Mouse (Mus musculus) hindbrain, embryonic 12.5 days (tissue): Measurements from ENCODE around the gene Bag3. TPM values are rescaled to one million over a fixed set of nuclear protein-coding genes. Genes with fewer than 3 reads are reported as not detected.

Source experiments
- ATAC-seq: fragments of 200-750 bp; cut with Nextera tagmentation; 2 replicates; pipeline ENCODE4 v1.8.0; 2017; ENCODE audit warnings: moderate TSS enrichment; ENCODE audit not compliant: low FRiP score
- H3K27ac ChIP-seq: fragments of 300-500 bp; sonication (generic); 2 replicates; pipeline ENCODE4 v1.5.1; 2016; ENCODE audit warnings: mild to moderate bottlenecking
- H3K27me3 ChIP-seq: fragments of 300-500 bp; sonication (generic); 2 replicates; pipeline ENCODE4 v1.6.1; 2016; ENCODE audit warnings: mild to moderate bottlenecking
- H3K36me3 ChIP-seq: fragments of 300-500 bp; sonication (generic); 2 replicates; pipeline ENCODE4 v1.6.1; 2016; ENCODE audit warnings: mild to moderate bottlenecking
- H3K4me1 ChIP-seq: fragments of 300-500 bp; sonication (generic); 2 replicates; pipeline ENCODE4 v1.6.1; 2016
- H3K4me2 ChIP-seq: fragments of 300-500 bp; sonication (generic); replicated peaks from 2 replicates; pipeline ENCODE4 v1.6.1; 2016; ENCODE audit warnings: mild to moderate bottlenecking
- H3K4me3 ChIP-seq: fragments of 300-500 bp; sonication (generic); 2 replicates; pipeline ENCODE4 v1.5.1; 2016; ENCODE audit warnings: mild to moderate bottlenecking
- H3K9ac ChIP-seq: fragments of 300-500 bp; sonication (generic); 2 replicates; pipeline ENCODE4 v1.6.1; 2016; ENCODE audit warnings: mild to moderate bottlenecking, moderate library complexity
- H3K9me3 ChIP-seq: fragments of 300-500 bp; sonication (generic); replicated peaks from 2 replicates; pipeline ENCODE4 v1.6.1; 2016; ENCODE audit warnings: mild to moderate bottlenecking
- WGBS: fragments of 180-500 bp; shearing (Covaris S2); methylation state at CpG from one replicate; pipeline ENCODE4 v1.1.7; 2016; 5-methylcytosine and 5-hydroxymethylcytosine counted together
- polyA plus RNA-seq: library from polyadenylated mRNA; unstranded; fragments of >200 nt; fragmentation: Nextera tagmentation; extraction: Ambion mirVana; gene quantifications from 2 replicates; pipeline ENCODE4 v1.2.1, GENCODE M21; 2016

The Bag3 gene
- polyA plus RNA-seq, 1 experiment from 2014 or later = 6.4 TPM

DNA sequence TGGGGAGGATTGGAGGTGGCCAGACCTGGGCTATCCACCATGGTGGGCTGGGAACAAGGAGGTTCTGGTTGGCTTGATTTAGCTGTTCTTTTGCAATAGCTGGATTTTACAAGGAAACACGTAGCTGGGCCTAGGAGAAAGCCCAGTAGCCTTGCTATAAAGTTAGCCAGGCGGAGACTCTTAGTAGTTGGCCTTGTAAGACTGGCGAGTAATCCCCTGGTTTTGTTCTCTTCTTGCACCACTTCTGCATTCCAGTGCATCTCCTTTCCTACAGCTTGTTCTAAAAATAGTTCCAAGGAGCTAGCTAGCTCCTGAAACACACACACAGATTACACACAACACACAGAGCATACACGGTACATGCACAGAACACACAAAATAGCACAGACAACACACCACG, 15.4 kb downstream of the Bag3 start:
- 88% methylated on average over 5 of the region's 5 CpGs for WGBS

DNA sequence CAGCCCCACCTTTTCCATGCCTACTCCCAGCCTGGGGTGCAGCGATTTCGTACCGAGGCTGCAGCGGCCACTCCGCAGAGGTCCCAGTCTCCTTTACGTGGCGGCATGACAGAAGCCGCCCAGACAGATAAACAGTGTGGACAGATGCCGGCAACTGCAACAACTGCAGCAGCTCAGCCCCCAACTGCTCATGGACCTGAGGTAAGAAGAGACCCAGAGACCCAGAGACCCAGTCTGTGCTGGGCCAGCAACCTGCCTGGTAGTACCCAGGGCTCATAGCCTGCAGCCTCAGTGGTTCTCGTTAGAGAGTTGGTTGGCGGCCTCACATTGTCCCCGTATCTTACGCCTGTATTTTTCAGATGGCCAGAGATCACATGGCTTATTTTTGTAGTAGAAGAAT, 16.7 kb downstream of the Bag3 start:
- H3K4me2 ChIP-seq = no peak overlapping the region
- peaks cover 17% of the 10 kb centered on the region for H3K4me1 ChIP-seq
- no peak for ATAC-seq
- H3K9ac ChIP-seq = no peak overlapping the region
- WGBS = 95% methylated on average over 13 of the region's 13 CpGs
- no peaks in the 10 kb centered on the region for H3K36me3 ChIP-seq
- no peak overlapping the region for H3K27ac ChIP-seq
- no peak overlapping the region for H3K4me3 ChIP-seq
- no peaks in the 10 kb centered on the region for H3K9me3 ChIP-seq
- no peaks in the 10 kb centered on the region; the same call in 1 of the 2 replicates for H3K27me3 ChIP-seq

More for the DNA sequence above, 15.4 kb downstream of the Bag3 start:
- peaks cover 22% of the 10 kb centered on the region for H3K4me1 ChIP-seq
- no peak overlapping the region for H3K9ac ChIP-seq
- H3K27ac ChIP-seq = no peak overlapping the region
- no peak overlapping the region for H3K4me2 ChIP-seq
- no peak for ATAC-seq
- H3K27me3 ChIP-seq = no peaks in the 10 kb centered on the region; the same call in 1 of the 2 replicates
- H3K9me3 ChIP-seq = no peaks in the 10 kb centered on the region
- no peak overlapping the region for H3K4me3 ChIP-seq
- no peaks in the 10 kb centered on the region for H3K36me3 ChIP-seq

DNA sequence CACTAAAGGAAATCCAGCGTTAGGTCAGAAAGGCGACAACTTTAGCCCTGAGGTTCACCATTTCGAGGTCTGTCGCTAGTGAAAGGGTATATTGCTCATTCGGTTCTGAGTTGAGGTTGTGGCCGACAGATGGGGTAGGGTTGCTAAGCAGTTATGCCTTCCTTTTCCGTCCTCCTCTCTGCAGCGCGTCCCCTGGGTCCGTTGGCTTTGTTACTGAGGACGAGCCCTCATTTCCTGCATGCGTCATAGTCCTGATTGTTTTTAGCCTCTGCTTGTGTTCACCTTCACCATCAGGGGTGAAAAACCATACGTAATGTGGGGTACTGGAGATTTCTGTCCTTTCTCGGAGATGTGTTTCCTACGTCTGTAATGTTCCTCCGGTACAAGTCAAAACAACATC, 17.3 kb downstream of the Bag3 start:
- H3K9ac ChIP-seq = no peak overlapping the region
- no peak overlapping the region for H3K4me2 ChIP-seq
- H3K27me3 ChIP-seq = no peaks in the 10 kb centered on the region; the same call in 1 of the 2 replicates
- H3K27ac ChIP-seq = 0 out of 2 replicates have a peak overlapping the region, but pooled peaks have one; percentile 19
- no peaks in the 10 kb centered on the region for H3K36me3 ChIP-seq
- H3K9me3 ChIP-seq = no peaks in the 10 kb centered on the region
- peaks cover 11% of the 10 kb centered on the region for H3K4me1 ChIP-seq
- no peak overlapping the region for H3K4me3 ChIP-seq
- 80% methylated on average over 16 of the region's 16 CpGs for WGBS
- no peak for ATAC-seq

DNA sequence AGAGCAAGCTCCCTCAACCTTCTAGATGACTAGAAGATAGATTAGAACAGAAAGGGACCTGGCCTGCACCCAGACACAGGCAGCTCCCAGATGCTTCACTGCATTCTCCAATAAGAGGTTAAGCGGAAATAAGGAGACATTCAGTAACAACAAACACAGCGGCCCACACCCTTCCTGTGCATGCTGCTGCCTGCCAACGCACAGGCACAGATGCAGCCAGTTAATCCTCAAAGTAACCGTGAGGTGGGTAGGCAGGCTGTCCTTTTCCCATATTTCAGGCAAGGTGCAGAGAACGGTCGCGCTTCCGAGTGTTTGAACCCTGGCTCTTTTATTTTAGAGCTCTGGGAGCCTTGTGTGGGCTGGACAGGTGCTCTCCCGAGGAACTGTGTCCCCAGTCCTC, 17.8 kb downstream of the Bag3 start:
- Histone ChIP-seq H3K27ac (0 out of 2 replicates have a peak overlapping the region, but pooled peaks have one; percentile 19), H3K27me3 (no peaks in the 10 kb centered on the region; the same call in 1 of the 2 replicates), H3K9ac (no peak overlapping the region), H3K36me3 (peaks cover 1% of the 10 kb centered on the region; the same call in 1 of the 2 replicates), H3K9me3 (no peaks in the 10 kb centered on the region), H3K4me2 (no peak overlapping the region), H3K4me1 (peaks cover 10% of the 10 kb centered on the region), H3K4me3 (no peak overlapping the region)
- WGBS = 84% methylated on average over 9 of the region's 9 CpGs
- no peak for ATAC-seq

DNA sequence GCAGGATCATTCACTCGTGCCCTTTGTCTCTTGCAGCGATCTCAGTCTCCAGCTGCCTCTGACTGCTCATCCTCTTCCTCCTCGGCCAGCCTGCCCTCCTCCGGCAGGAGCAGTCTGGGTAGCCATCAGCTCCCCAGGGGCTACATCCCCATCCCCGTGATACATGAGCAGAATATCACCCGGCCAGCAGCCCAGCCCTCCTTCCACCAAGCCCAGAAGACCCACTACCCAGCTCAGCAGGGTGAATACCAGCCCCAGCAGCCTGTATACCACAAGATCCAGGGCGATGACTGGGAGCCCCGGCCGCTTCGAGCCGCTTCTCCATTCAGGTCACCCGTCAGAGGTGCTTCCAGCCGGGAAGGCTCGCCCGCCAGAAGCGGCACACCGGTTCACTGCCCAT, 18.4 kb downstream of the Bag3 start:
- 84% methylated on average over 17 of the region's 17 CpGs for WGBS
- peaks cover 5% of the 10 kb centered on the region; the same call in 1 of the 2 replicates for H3K36me3 ChIP-seq
- H3K4me1 ChIP-seq = peaks cover 10% of the 10 kb centered on the region
- H3K9me3 ChIP-seq = no peaks in the 10 kb centered on the region
- no peak overlapping the region for H3K27ac ChIP-seq
- H3K9ac ChIP-seq = no peak overlapping the region
- no peak overlapping the region for H3K4me3 ChIP-seq
- no peak overlapping the region for H3K4me2 ChIP-seq
- ATAC-seq = no peak
- no peaks in the 10 kb centered on the region; the same call in 1 of the 2 replicates for H3K27me3 ChIP-seq

DNA sequence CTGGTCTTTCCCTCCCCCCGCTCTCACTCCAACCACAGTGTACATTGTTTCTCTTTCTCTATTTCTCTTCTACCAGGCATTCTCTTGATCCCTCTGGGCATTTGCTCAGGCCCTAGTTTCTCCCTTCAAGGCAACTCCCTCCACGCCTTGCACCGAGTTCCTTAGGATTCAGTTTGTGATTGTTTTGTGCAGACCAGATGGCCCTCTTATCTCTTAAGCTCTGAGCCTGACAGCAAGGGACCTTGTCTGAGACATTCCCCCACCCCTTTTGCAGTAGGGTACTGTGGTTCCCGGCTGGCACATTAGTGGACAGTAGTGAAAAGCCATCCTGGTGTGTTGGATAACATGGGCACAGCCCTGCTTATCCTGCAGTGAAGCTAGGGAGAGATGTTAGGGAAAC, 19.1 kb downstream of the Bag3 start:
- WGBS = 77% methylated on average over 4 of the region's 4 CpGs
- H3K9me3 ChIP-seq = no peaks in the 10 kb centered on the region
- H3K4me3 ChIP-seq = no peak overlapping the region
- H3K27ac ChIP-seq = no peak overlapping the region
- H3K9ac ChIP-seq = no peak overlapping the region
- H3K4me1 ChIP-seq = peaks cover 10% of the 10 kb centered on the region
- ATAC-seq = no peak
- H3K4me2 ChIP-seq = no peak overlapping the region
- H3K27me3 ChIP-seq = no peaks in the 10 kb centered on the region; the same call in 1 of the 2 replicates
- peaks cover 5% of the 10 kb centered on the region; the same call in 1 of the 2 replicates for H3K36me3 ChIP-seq

DNA sequence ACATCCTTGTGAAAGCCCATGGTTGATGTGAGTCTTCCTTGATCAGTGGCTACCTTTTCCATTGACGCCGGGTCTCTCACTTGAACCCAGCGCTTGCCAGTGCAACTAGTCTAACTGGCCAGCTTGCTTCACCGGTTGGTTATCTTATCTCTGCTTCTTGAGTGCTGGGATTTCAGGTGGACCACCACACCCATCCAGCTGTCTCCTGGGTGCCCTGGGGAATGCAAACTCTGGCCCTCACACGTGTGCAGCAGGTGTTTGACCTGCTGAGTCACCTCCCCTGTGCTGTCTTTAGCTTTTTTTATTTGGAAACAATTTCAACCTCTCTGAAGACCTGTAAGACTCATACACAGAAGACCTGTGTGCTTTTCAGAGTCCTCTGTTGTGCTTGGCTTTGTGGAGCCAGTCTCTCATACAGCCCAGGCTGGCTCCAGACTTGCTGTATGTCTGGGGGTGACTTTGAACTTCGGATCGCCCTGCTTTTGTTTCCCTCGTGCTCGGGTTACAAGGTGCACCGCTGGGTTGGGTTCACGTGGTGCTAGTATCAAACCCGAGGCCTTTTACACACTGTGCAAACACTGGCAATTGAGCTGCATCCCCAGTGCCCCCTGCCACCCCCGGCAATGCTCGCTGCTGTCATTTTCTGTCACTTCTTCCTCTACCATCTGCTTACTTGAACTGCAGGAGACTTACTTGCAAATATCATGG, 19.9 kb downstream of the Bag3 start:
- Histone ChIP-seq H3K4me3 (no peak overlapping the region), H3K4me2 (no peak overlapping the region), H3K27me3 (no peaks in the 10 kb centered on the region; the same call in 1 of the 2 replicates), H3K4me1 (peaks cover 7% of the 10 kb centered on the region), H3K27ac (no peak overlapping the region), H3K9me3 (no peaks in the 10 kb centered on the region), H3K36me3 (peaks cover 5% of the 10 kb centered on the region; the same call in 1 of the 2 replicates), H3K9ac (no peak overlapping the region)
- WGBS = 76% methylated on average over 14 of the region's 14 CpGs
- no peak for ATAC-seq

DNA sequence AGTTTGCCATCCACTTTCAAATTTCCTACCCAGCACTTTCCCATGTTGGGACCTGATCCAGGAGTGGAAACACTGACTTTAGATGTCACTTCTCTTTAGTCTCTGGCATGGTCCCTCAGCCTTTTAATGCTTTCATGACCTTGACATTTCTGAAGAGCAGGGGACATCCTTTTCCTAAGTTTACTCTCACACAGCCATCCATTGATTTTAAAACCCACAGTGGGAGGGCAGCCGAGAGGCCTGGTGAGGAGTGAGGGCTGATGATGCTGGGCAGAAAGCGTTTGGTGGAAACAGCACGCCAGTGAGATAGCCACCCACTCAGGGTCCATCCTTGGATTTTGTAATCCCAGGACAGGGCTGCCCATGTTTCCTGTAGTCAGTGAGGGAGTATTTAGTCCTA, 20.5 kb downstream of the Bag3 start:
- Histone ChIP-seq H3K27ac (no peak overlapping the region), H3K36me3 (peaks cover 5% of the 10 kb centered on the region; the same call in 1 of the 2 replicates), H3K9ac (no peak overlapping the region), H3K4me1 (peaks cover 7% of the 10 kb centered on the region), H3K4me2 (no peak overlapping the region), H3K4me3 (no peak overlapping the region), H3K9me3 (no peaks in the 10 kb centered on the region), H3K27me3 (no peaks in the 10 kb centered on the region; the same call in 1 of the 2 replicates)
- no peak for ATAC-seq
- 81% methylated on average over 3 of the region's 3 CpGs for WGBS

DNA sequence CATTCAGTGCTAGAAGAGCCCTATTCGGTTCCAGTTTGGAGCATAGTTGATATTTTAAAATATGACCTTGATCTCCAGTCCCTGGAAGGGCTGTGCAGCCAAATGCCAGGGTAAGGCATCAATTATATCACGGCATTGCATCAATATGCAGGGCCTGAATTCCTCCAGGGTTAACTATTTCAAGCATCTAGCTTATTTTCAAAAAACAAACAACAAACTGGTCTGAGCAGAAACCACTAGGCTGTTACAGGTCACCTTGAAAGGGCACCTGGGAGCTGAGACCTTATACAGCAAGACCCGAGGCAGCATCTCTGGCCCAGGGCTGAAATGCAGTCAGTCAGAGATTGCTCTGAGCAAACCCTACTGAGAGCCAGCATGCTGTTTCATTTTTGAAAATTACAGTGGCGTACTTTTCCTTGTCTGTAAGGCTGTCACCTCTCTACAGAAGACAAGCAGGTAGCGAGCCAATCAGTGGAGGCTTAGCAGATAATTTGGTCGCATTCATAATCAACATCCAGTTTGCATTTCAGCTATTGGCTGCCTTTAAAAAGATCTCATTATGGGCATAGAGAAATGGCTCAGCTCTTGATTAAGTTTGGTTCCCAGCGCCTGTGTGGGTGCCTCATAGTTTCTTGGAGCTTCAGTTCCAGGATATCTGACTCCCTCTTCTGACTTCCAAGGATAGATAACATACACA, 21.3 kb downstream of the Bag3 start:
- H3K27ac ChIP-seq = no peak overlapping the region
- no peak for ATAC-seq
- WGBS = 89% methylated on average over 7 of the region's 7 CpGs
- no peak overlapping the region for H3K4me2 ChIP-seq
- no peaks in the 10 kb centered on the region for H3K9me3 ChIP-seq
- peaks cover 13% of the 10 kb centered on the region for H3K4me1 ChIP-seq
- no peak overlapping the region for H3K4me3 ChIP-seq
- no peak overlapping the region for H3K9ac ChIP-seq
- peaks cover 5% of the 10 kb centered on the region; the same call in 1 of the 2 replicates for H3K36me3 ChIP-seq
- no peaks in the 10 kb centered on the region for H3K27me3 ChIP-seq

DNA sequence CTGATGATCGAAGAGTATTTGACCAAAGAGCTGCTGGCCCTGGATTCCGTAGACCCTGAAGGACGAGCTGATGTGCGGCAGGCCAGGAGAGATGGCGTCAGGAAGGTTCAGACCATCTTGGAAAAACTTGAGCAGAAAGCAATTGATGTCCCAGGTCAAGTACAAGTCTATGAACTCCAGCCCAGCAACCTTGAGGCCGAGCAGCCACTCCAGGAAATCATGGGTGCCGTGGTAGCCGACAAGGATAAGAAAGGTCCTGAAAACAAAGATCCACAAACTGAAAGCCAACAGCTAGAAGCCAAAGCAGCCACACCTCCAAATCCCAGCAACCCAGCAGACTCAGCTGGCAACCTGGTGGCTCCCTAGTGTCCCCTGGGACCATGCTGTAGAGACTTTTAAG, 22.6 kb downstream of the Bag3 start:
- H3K4me1 ChIP-seq = peaks cover 26% of the 10 kb centered on the region
- ATAC-seq = no peak
- H3K4me3 ChIP-seq = no peak overlapping the region
- WGBS = 94% methylated on average over 8 of the region's 8 CpGs
- H3K27ac ChIP-seq = no peak overlapping the region
- peaks cover 5% of the 10 kb centered on the region; the same call in 1 of the 2 replicates for H3K36me3 ChIP-seq
- no peak overlapping the region for H3K9ac ChIP-seq
- H3K9me3 ChIP-seq = no peaks in the 10 kb centered on the region
- no peak overlapping the region for H3K4me2 ChIP-seq
- no peaks in the 10 kb centered on the region for H3K27me3 ChIP-seq

DNA sequence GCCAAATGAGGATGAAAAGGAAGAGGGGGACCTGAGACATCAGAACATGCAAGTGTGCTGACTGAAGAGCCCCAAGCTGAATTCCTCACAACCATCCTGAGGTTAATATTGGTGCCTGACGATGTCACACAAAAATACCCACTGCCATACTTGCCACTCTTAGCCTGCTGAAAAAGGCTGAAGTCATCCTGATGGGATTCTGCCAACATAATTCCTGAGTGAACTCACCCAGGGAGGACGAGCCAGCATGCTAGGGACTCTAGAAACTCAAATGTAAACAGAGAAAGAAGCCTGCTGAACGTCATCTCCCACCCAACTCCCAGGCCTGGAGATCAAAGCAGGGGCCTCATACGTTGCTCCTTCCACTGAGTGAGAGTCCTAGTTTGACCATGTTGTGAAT, 25.7 kb downstream of the Bag3 start:
- H3K27me3 ChIP-seq = no peaks in the 10 kb centered on the region
- 56% methylated on average over 4 of the region's 4 CpGs for WGBS
- peaks cover 28% of the 10 kb centered on the region for H3K4me1 ChIP-seq
- no peak overlapping the region for H3K4me2 ChIP-seq
- ATAC-seq = no peak
- no peak overlapping the region for H3K9ac ChIP-seq
- no peak overlapping the region for H3K4me3 ChIP-seq
- H3K27ac ChIP-seq = no peak overlapping the region
- H3K36me3 ChIP-seq = peaks cover 5% of the 10 kb centered on the region; the same call in 1 of the 2 replicates
- no peaks in the 10 kb centered on the region for H3K9me3 ChIP-seq

DNA sequence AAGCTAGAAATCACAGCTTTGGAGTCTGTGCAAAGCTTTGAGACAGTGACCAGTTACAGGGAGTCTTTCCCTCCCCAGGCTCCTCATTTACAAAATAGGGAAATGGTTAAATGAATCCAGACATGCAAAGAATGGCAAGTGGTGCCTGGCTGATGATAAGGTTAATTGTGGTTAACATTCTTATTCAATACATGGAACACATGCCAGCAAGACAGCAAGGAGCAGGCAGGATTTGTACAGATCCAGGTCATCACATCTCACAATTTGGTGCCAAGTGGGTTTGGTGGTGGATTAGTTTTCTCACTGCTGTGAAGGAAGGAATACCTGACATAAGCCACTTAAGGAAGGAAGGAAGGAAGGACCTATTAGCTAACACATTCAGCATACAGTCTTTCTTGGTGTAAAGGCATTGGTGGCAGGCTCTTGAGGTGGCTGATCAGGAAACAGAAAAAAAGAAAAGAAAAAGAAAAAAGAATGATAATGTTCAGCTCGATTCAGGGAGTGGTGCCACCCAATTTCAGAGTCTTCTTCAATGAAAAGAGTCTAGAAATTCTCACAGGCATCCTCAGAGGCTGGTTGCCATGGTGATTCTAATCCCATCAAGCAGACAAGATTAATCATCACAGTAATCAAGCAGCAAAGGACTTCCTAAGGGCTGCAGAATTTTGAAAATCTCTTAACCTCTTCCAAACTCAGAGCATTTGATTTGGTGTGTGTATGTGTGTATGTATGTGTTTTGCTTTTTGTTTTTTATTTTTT, 27.1 kb downstream of the Bag3 start:
- H3K4me3 ChIP-seq = no peak overlapping the region
- no peaks in the 10 kb centered on the region for H3K9me3 ChIP-seq
- no peak overlapping the region for H3K9ac ChIP-seq
- H3K4me2 ChIP-seq = no peak overlapping the region
- no peak for ATAC-seq
- no peaks in the 10 kb centered on the region for H3K27me3 ChIP-seq
- 28% methylated on average over 1 of the region's 1 CpGs for WGBS
- H3K4me1 ChIP-seq = peaks cover 28% of the 10 kb centered on the region
- H3K36me3 ChIP-seq = peaks cover 5% of the 10 kb centered on the region; the same call in 1 of the 2 replicates
- peak overlapping the region; percentile 79 for H3K27ac ChIP-seq
